Mouse (Mus musculus) layer of hippocampus, postnatal 25 days (tissue): ENCODE results near the gene Fbrsl1. TPM values are rescaled to one million over a fixed set of nuclear protein-coding genes. Genes with fewer than 3 reads are reported as not detected.

ENCODE experiments used
- DNase-seq, 2 experiments: peaks; one replicate each; pipeline ENCODE4 v3.0.0; 2022; ENCODE audit warnings: mixed read lengths in 2 of 2, low spot score in 1 of 2; ENCODE audit errors: extremely low spot score in 1 of 2
- total RNA-seq, 2 experiments: library from RNA; stranded (reverse); gene quantifications; 2 replicates each; pipeline ENCODE4 v1.2.3; 2021

Fbrsl1 gene
- total RNA-seq, 2 experiments from 2014 or later: 83.5 to 89.3 TPM

- peak in 1 of 2 experiments; percentile 35 for DNase-seq
These were observed 31.4 kb downstream of the Fbrsl1 start for GRCm38 (mm10) chr5:110416825-110417401.

- no peak for DNase-seq
These were observed 32.2 kb downstream of the Fbrsl1 start for GRCm38 (mm10) chr5:110415806-110416700.

- DNase-seq: no peak
These were observed 33.3 kb downstream of the Fbrsl1 start for GRCm38 (mm10) chr5:110415022-110415421.

- DNase-seq: no peak
These were observed 35.3 kb downstream of the Fbrsl1 start for GRCm38 (mm10) chr5:110413018-110413417.

- DNase-seq: no peak
These were observed 37.9 kb downstream of the Fbrsl1 start for GRCm38 (mm10) chr5:110410386-110410785.

- DNase-seq: no peak
These were observed 39.3 kb downstream of the Fbrsl1 start for GRCm38 (mm10) chr5:110408967-110409366.

GRCm38 (mm10) chr5:110406065-110406714 lies 42.1 kb downstream of the Fbrsl1 start:
- no peak for DNase-seq

- DNase-seq: no peak
These were observed 44.4 kb downstream of the Fbrsl1 start for GRCm38 (mm10) chr5:110403931-110404330.

- DNase-seq: no peak
These were observed 45.7 kb downstream of the Fbrsl1 start for GRCm38 (mm10) chr5:110402557-110402956.

GRCm38 (mm10) chr5:110401101-110401500 lies 47.2 kb downstream of the Fbrsl1 start:
- DNase-seq: no peak

GRCm38 (mm10) chr5:110395006-110395661 lies 53.2 kb downstream of the Fbrsl1 start:
- DNase-seq: no peak

- no peak for DNase-seq
These were observed 55.6 kb downstream of the Fbrsl1 start for GRCm38 (mm10) chr5:110392727-110393126.

- no peak for DNase-seq
These were observed 57.7 kb downstream of the Fbrsl1 start for GRCm38 (mm10) chr5:110390631-110391030.

- DNase-seq: no peak
These were observed 61.0 kb downstream of the Fbrsl1 start for GRCm38 (mm10) chr5:110387332-110387731.

GRCm38 (mm10) chr5:110386371-110387330 lies 61.7 kb downstream of the Fbrsl1 start:
- DNase-seq: peak; percentile 61 to 66

GRCm38 (mm10) chr5:110385263-110385662 lies 63.0 kb downstream of the Fbrsl1 start:
- no peak for DNase-seq

GRCm38 (mm10) chr5:110384491-110384890 lies 63.8 kb downstream of the Fbrsl1 start:
- DNase-seq: no peak

GRCm38 (mm10) chr5:110379823-110380222 lies 68.5 kb downstream of the Fbrsl1 start:
- DNase-seq: no peak

GRCm38 (mm10) chr5:110379086-110379485 lies 69.2 kb downstream of the Fbrsl1 start:
- no peak for DNase-seq

GRCm38 (mm10) chr5:110378181-110378583 lies 70.1 kb downstream of the Fbrsl1 start:
- DNase-seq: peak in 1 of 2 experiments; percentile 46
